Comparison of ENCODE assay signal across 17 mouse cellular contexts in genomic region chr13:11837870-11838269, GRCm38 (mm10).
DNase-seq lines count a peak whose midpoint lies in the region; ATAC-seq and TF ChIP-seq lines count a peak whose summit lies in the region.
"Had no signal": no experiment of that assay in that cellular context is flagged by ENCODE, and none has a peak within 500 bp of the region (broad histone marks: within the 10 kb centered on the region; RNA-seq: fewer than 3 reads in every experiment).

No protein-coding gene starts in this region.

- no peaks in the 10 kb centered on the region for H3K27me3 ChIP-seq in heart, embryonic 11.5 days (ENCODE audit: control insufficient read depth, insufficient read depth, low read length)
- H3K27me3 ChIP-seq in heart, adult 2 months (ENCODE audit: control insufficient read depth, insufficient read depth, low read length): no peaks in the 10 kb centered on the region
- no peaks in the 10 kb centered on the region for H3K27me3 ChIP-seq in liver, embryonic 12.5 days (replicated peaks)
- no peaks in the 10 kb centered on the region for H3K27me3 ChIP-seq in liver, embryonic 16.5 days (ENCODE audit: control insufficient read depth, insufficient read depth, low read depth, low read length)
- H3K27me3 ChIP-seq: intestine, embryonic 15.5 days had no signal

- peak overlapping the region; percentile 35; the same call in 1 of the 2 replicates for H3K27ac ChIP-seq in heart, embryonic 11.5 days (ENCODE audit: low read depth, low read length)
- H3K27ac ChIP-seq in heart, adult 2 months: no peak overlapping the region
- peak overlapping the region; percentile 91 for H3K27ac ChIP-seq in liver, embryonic 12.5 days
- peak overlapping the region; percentile 83 for H3K27ac ChIP-seq in liver, embryonic 16.5 days (ENCODE audit: low read length)
- H3K27ac ChIP-seq: embryonic facial prominence, embryonic 10.5 days; hindbrain, embryonic 10.5 days; hindbrain, embryonic 14.5 days; intestine, embryonic 15.5 days had no signal

- TF ChIP-seq POLR2A in heart, adult 2 months (IDR thresholded peaks at IDR 0.05; ENCODE audit: insufficient read depth, low read depth, low read length): no peak

- TF ChIP-seq CTCF in heart, adult 2 months (IDR thresholded peaks at IDR 0.05): no peak

- H3K4me2 ChIP-seq in heart, embryonic 11.5 days: no peak overlapping the region
- no peak overlapping the region for H3K4me2 ChIP-seq in liver, embryonic 12.5 days
- peak overlapping the region; percentile 32; the same call in 1 of the 2 replicates for H3K4me2 ChIP-seq in liver, embryonic 16.5 days (ENCODE audit: low read depth, low read length)
- H3K4me2 ChIP-seq: hindbrain, embryonic 14.5 days; intestine, embryonic 15.5 days had no signal

- no peak overlapping the region for H3K4me3 ChIP-seq in heart, embryonic 11.5 days (ENCODE audit: low read depth, low read length)
- H3K4me3 ChIP-seq in heart, adult 2 months: no peak overlapping the region
- H3K4me3 ChIP-seq in liver, embryonic 12.5 days: no peak overlapping the region
- no peak overlapping the region for H3K4me3 ChIP-seq in liver, embryonic 16.5 days (ENCODE audit: low read depth, low read length)
- H3K4me3 ChIP-seq: embryonic facial prominence, embryonic 10.5 days; hindbrain, embryonic 10.5 days; intestine, embryonic 15.5 days had no signal

- WGBS in heart, embryonic 11.5 days (ENCODE audit: insufficient replicate concordance): 80% methylated on average over 3 of the region's 3 CpGs
- WGBS in heart, adult 2 months: 71% methylated on average over 3 of the region's 3 CpGs
- WGBS in liver, embryonic 12.5 days (ENCODE audit: insufficient replicate concordance): 63% methylated on average over 3 of the region's 3 CpGs
- WGBS in liver, embryonic 16.5 days (ENCODE audit: insufficient replicate concordance): 63% methylated on average over 3 of the region's 3 CpGs

- no peaks in the 10 kb centered on the region for H3K79me2 ChIP-seq in heart, adult 2 months (replicated peaks; ENCODE audit: control insufficient read depth, insufficient read depth, low read length)

- H3K36me3 ChIP-seq in heart, embryonic 11.5 days (ENCODE audit: control insufficient read depth, insufficient read depth, low read length): no peaks in the 10 kb centered on the region
- peaks cover 15% of the 10 kb centered on the region for H3K36me3 ChIP-seq in heart, adult 2 months (ENCODE audit: control insufficient read depth, insufficient read depth, low read length)
- H3K36me3 ChIP-seq in liver, embryonic 12.5 days: no peaks in the 10 kb centered on the region
- no peaks in the 10 kb centered on the region for H3K36me3 ChIP-seq in liver, embryonic 16.5 days (ENCODE audit: control insufficient read depth, insufficient read depth)
- H3K36me3 ChIP-seq: embryonic facial prominence, embryonic 10.5 days; hindbrain, embryonic 10.5 days; intestine, embryonic 15.5 days had no signal

- 0 out of 2 replicates have a peak, but pooled peaks cover 2% of the 10 kb centered on the region for H3K4me1 ChIP-seq in heart, embryonic 11.5 days (ENCODE audit: control insufficient read depth, insufficient read depth, low read length)
- H3K4me1 ChIP-seq in heart, adult 2 months (ENCODE audit: control insufficient read depth, insufficient read depth, low read length): no peaks in the 10 kb centered on the region; the same call in 1 of the 2 replicates
- peaks cover 47% of the 10 kb centered on the region for H3K4me1 ChIP-seq in liver, embryonic 12.5 days
- H3K4me1 ChIP-seq in liver, embryonic 16.5 days (ENCODE audit: control insufficient read depth, low read depth, low read length): peaks cover 28% of the 10 kb centered on the region
- H3K4me1 ChIP-seq: embryonic facial prominence, embryonic 10.5 days; hindbrain, embryonic 10.5 days; intestine, embryonic 15.5 days had no signal

- intact Hi-C loops in heart, adult 2 months (cut with DNase I): no loop called here

- ATAC-seq in heart, embryonic 11.5 days (replicated peaks; ENCODE audit: insufficient number of reproducible peaks, low FRiP score, low TSS enrichment): no peak
- ATAC-seq in liver, embryonic 12.5 days: peak; percentile 75
- ATAC-seq in liver, embryonic 16.5 days (ENCODE audit: low read depth): peak; percentile 68
- ATAC-seq: forebrain, embryonic 14.5 days; intestine, embryonic 15.5 days had no signal

- H3K9ac ChIP-seq in heart, embryonic 11.5 days (ENCODE audit: low read depth, low read length): no peak overlapping the region
- H3K9ac ChIP-seq in heart, adult 2 months (ENCODE audit: low read depth, low read length): no peak overlapping the region
- peak overlapping the region; percentile 42; the same call in 1 of the 2 replicates for H3K9ac ChIP-seq in liver, embryonic 12.5 days
- H3K9ac ChIP-seq in liver, embryonic 16.5 days (ENCODE audit: low read depth, low read length): no peak overlapping the region
- H3K9ac ChIP-seq: hindbrain, embryonic 14.5 days; intestine, embryonic 15.5 days had no signal

- DNase-seq in heart, adult 2 months: no peak
- DNase-seq in c-Kit-negative CD71-positive TER-119-positive erythroid progenitor cells, embryonic 14.5 days (ENCODE audit: low read depth, low spot score): peak; percentile 15
- DNase-seq in gastrocnemius, adult 8-10 months (ENCODE audit: low spot score in 2 of 2): no peak
- no peak for DNase-seq in cerebellum, adult 11 months
- DNase-seq in adrenal gland, adult 2 months: no peak
- DNase-seq: adrenal gland, postnatal 10 days; cerebellum, postnatal 10 days; gastrocnemius, postnatal 25 days; heart, postnatal 10 days had no signal

- no peaks in the 10 kb centered on the region for H3K9me3 ChIP-seq in heart, embryonic 11.5 days (replicated peaks; ENCODE audit: control insufficient read depth, low read length)
- H3K9me3 ChIP-seq in liver, embryonic 12.5 days (replicated peaks): no peaks in the 10 kb centered on the region
- H3K9me3 ChIP-seq in liver, embryonic 16.5 days (replicated peaks; ENCODE audit: control insufficient read depth, low read length): no peaks in the 10 kb centered on the region
- H3K9me3 ChIP-seq: embryonic facial prominence, embryonic 10.5 days; hindbrain, embryonic 10.5 days; intestine, embryonic 15.5 days had no signal

- no peak for TF ChIP-seq EP300 in heart, adult 2 months (IDR thresholded peaks at IDR 0.05; ENCODE audit: insufficient read depth, low read depth, low read length)
